Mouse (Mus musculus): ENCODE data around the gene Wdr20.

GRCm38 (mm10) chr12:110843194-110844048 lies 105.7 kb downstream of the Wdr20 start:
- TF ChIP-seq KAT2A (IDR thresholded peaks at IDR 0.05; ENCODE audit: insufficient replicate concordance, low read length): no peak
- TF ChIP-seq POLR2A (IDR thresholded peaks at IDR 0.05; ENCODE audit: low read depth, low read length): no peak
- TF ChIP-seq CTCF (conservative IDR thresholded peaks at IDR 0.05 in 1 of 2, IDR thresholded peaks at IDR 0.05 in 1 of 2; ENCODE audit: low read depth in 2 of 2, low read length in 2 of 2): peak; percentile 51 to 93
- TF ChIP-seq JUND (conservative IDR thresholded peaks at IDR 0.05; ENCODE audit: low read depth, low read length): no peak; the same call in 1 of the 2 replicates
- no peak for TF ChIP-seq UBTF (IDR thresholded peaks at IDR 0.05; ENCODE audit: low read depth, low read length)
- no peak for TF ChIP-seq CHD2 (IDR thresholded peaks at IDR 0.05; ENCODE audit: low read length)
- TF ChIP-seq MXI1 (IDR thresholded peaks at IDR 0.05; ENCODE audit: low read depth, low read length): no peak; the same call in 1 of the 2 replicates
- TF ChIP-seq MAZ (IDR thresholded peaks at IDR 0.05; ENCODE audit: low read depth, low read length): no peak
- no peak for TF ChIP-seq JUN (IDR thresholded peaks at IDR 0.05; ENCODE audit: insufficient read depth, low read depth, low read length)
- TF ChIP-seq USF1 (IDR thresholded peaks at IDR 0.05; ENCODE audit: low read depth, low read length): no peak
- TF ChIP-seq ZMIZ1 (IDR thresholded peaks at IDR 0.05; ENCODE audit: low read depth, low read length): no peak
- TF ChIP-seq EP300 (IDR thresholded peaks at IDR 0.05; ENCODE audit: low read length): no peak

Measured in CH12.LX (cell line).